Mouse (Mus musculus) C2C12 (cell line): ENCODE results near the gene Abca12.

Experiments used
- CEBPB ChIP-seq: IDR thresholded peaks from one replicate; pipeline ENCODE4 v1.6.1; 2011; ENCODE audit warnings: low read depth, mild to moderate bottlenecking, control low read depth, moderate library complexity
- CTCF ChIP-seq: IDR thresholded peaks from one replicate; pipeline ENCODE4 v1.5.1; 2011; ENCODE audit not compliant: control insufficient read depth, insufficient read depth, insufficient read length
- FOSL1 ChIP-seq: IDR thresholded peaks from one replicate; pipeline ENCODE4 v1.8.0; 2011; ENCODE audit warnings: mild to moderate bottlenecking, low read length; ENCODE audit not compliant: poor library complexity, insufficient read depth, severe bottlenecking
- MAX ChIP-seq: IDR thresholded peaks from one replicate; pipeline ENCODE4 v1.6.1; 2011; ENCODE audit warnings: mild to moderate bottlenecking, control low read depth
- MYOD1 ChIP-seq: IDR thresholded peaks from one replicate; pipeline ENCODE4 v1.6.1; 2011; ENCODE audit warnings: low read depth; ENCODE audit not compliant: control insufficient read depth, insufficient read length
- MYOG ChIP-seq: IDR thresholded peaks from one replicate; pipeline ENCODE4 v1.6.1; 2011; ENCODE audit not compliant: control insufficient read depth, insufficient read length; ENCODE audit errors: extremely low read depth
- USF1 ChIP-seq: IDR thresholded peaks from one replicate; pipeline ENCODE4 v1.6.1; 2011; ENCODE audit warnings: low read depth, mild to moderate bottlenecking, control low read depth, moderate library complexity

DNA sequence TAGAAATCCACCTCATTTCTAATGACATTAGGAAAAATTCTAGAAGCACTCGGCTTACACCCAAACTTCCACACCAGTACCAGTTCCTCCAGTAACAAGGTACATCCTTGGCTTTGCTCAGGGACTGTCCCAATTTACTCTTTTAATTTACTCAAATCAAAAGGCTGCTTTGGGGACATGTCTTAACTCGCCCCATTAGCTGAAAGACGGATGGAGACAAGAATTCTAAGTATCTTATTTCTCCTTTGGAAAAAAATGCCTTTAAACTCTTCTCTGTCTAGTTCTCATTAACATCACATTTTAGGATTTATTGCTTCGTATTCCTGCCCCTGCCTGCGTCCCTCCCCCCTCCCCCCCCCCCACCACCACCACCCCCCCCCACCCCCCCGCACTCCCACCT lies 626 bp downstream of the Abca12 start:
- TF ChIP-seq CTCF (no peak), USF1 (no peak), CEBPB (no peak), MAX (no peak), MYOD1 (no peak), MYOG (no peak), FOSL1 (no peak)
